Mouse (Mus musculus) E14TG2a.4 (cell line): ENCODE results near the gene Adipor2.

Experiments used
- CTCF ChIP-seq: conservative IDR thresholded peaks from 2 replicates; pipeline ENCODE4 v1.5.1; 2014; ENCODE audit warnings: low read length
- NANOG ChIP-seq: IDR thresholded peaks from 2 replicates; pipeline ENCODE4 v1.6.1; 2014; ENCODE audit warnings: borderline replicate concordance, low read length, mixed read lengths
- POU5F1 ChIP-seq: IDR thresholded peaks from 2 replicates; pipeline ENCODE4 v1.6.1; 2014; ENCODE audit warnings: low read length, borderline replicate concordance

DNA sequence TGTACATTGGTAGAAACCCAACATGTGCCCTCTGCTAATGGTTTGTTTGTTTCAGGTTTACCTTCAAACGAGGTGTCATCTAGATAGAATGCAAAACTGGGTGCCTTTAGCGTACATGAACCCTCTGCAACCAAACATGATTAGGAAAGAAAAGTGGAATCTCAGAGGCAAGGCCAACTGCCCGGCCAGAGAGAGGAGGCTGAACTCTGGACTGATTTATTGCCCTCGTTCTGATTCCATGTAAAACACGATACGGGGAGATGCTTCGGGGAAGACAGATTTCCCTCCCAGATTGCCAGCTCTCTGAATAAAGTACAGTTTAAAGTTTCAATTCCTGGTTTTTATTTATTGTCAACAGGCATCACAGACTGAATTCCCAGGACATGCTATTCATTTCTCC lies 12.2 kb downstream of the Adipor2 start:
- no peak for TF ChIP-seq CTCF
- no peak for TF ChIP-seq POU5F1
- TF ChIP-seq NANOG = no peak
